Mouse (Mus musculus) embryonic fibroblast, embryonic 13.5 days (primary cell): Measurements from ENCODE around the gene Scamp2.

Experiments used
- CTCF ChIP-seq: IDR thresholded peaks from 2 replicates; pipeline ENCODE4 v1.5.1; 2011; ENCODE audit warnings: mild to moderate bottlenecking, control low read depth, low read length, moderate library complexity, borderline replicate concordance; ENCODE audit not compliant: insufficient read depth
- POLR2A ChIP-seq: IDR thresholded peaks from 2 replicates; pipeline ENCODE4 v1.6.1; 2011; ENCODE audit warnings: low read depth, mild to moderate bottlenecking, control low read depth, low read length, moderate library complexity

- TF ChIP-seq POLR2A (no peak), CTCF (no peak)
Measured at GRCm38 (mm10) chr9:57557215-57557614, 3.5 kb upstream of the Scamp2 start.
